Mouse (Mus musculus) thymus, adult 2 months (tissue): ENCODE data around the gene Prpf6.

Experiments used
- CTCF ChIP-seq: fragments of 200-500 bp; IDR thresholded peaks from 2 replicates; pipeline ENCODE4 v1.5.1; 2012; ENCODE audit warnings: mild to moderate bottlenecking, control low read depth, low read length, moderate library complexity, borderline replicate concordance; ENCODE audit not compliant: control insufficient read depth, poor library complexity, insufficient read depth; ENCODE audit errors: extremely low read depth
- POLR2A ChIP-seq: fragments of 200-500 bp; IDR thresholded peaks from 2 replicates; pipeline ENCODE4 v1.6.1; 2012; ENCODE audit warnings: mild to moderate bottlenecking, low read length, control low read depth, moderate library complexity; ENCODE audit not compliant: control insufficient read depth, poor library complexity, insufficient read depth; ENCODE audit errors: extremely low read depth

DNA sequence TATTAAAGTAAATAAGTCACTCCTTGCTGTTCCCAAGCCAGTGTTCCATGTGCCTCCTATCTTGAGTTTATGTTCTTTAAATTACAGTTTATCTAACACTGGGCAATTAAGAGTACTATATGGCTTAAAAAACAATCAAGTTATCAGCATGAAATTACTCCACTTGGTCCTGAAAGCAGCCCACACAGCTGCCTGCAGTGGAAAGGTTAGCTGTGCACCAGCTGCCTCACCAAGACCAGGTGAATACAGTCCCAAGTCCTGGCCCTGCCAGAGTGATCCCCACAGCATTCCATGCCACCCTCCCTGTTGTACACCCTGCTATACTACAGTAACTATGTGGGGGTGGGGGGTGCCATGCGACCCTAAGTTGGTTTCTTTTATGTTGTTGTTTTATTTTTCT lies 61.9 kb downstream of the Prpf6 start:
- TF ChIP-seq CTCF, result no peak
- no peak for TF ChIP-seq POLR2A
